Mouse (Mus musculus): ENCODE measurements at regions not wholly inside any gene's neighbourhood (a gene's known extent, or its start where the extent isn't known, plus 50 kb on each side); places are given as distances from the start of the nearest gene placed in this dataset.
"Not testable (repeated sequence)": the region's sequence is repeated elsewhere in the genome, so short reads cannot be mapped to it uniquely, and the experiment has no call there.

DNA sequence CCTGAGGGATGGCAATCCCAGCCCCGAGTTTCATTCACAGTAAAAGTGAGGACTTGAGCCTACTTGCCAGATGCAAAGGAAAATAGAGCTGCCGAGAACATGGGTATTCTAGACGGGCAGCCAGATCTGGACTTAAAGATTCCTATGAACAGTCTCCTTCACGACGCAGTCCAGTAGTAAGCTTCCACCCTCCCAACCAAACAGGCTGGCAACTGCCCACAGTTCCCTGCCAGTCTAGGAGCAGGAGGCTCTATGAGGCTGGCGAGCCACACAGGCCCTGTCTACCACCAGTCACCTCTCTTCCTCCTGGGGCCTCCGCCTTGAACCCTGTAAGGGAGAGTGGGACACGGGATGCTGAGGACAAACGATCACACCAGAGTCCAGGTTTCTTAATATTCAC, 153.5 kb upstream of the Snrpn start:
- no peak for DNase-seq (ENCODE audit: low read depth, low spot score)

DNA sequence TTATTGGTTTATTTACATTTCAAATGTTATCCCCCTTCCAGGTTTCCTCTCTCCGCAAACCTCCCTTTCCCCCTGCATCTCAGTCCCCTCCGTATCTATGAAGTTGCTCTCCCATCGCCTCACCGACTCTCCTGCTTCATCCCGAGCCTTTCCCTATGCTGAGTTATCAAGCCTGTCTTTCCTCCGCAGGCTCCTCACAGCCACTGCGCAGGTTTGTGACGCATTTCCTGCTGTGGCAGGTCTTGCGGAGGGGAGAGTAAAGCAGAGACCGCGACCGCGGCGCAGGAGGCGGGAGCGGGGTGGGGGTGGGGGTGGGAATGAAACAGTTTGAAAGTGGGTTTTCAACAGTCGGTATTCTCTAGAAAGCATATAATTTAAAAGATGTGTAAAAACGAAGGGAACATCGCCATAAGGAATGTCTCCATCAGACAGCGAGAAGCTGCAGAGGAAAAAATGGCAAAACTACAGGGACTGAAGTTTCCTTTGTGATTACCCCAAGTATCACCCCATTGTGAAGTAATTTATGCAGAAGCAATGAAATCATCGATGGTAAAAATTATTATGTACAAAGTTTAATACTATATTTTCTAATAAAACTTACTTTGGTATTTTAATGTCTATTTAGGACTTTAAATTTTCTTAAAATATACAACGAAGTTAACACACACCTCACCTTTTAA, 104.3 kb upstream of the Snrpn start:
- peak; percentile 52 for DNase-seq (ENCODE audit: low read depth, low spot score)

DNA sequence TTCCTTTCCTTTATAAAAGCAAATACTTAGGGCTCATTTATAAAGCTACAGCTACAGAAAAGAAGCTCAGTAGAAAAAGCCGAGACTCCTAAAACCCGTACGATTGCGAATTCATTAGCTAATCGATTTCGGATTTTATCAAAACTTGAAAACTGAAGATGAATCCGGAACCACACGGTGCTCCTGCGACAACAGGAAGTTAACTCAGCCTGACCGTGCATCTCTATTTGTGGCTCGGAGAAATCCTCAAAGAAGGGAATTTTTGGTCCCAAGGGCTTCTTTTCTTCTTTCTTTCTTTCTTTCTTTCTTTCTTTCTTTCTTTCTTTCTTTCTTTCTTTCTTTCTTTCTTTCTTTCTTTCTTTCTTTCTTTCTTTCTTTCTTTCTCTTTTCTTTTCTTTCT, 103.7 kb upstream of the Snrpn start:
- DNase-seq (ENCODE audit: low read depth, low spot score) = peak; percentile 33

DNA sequence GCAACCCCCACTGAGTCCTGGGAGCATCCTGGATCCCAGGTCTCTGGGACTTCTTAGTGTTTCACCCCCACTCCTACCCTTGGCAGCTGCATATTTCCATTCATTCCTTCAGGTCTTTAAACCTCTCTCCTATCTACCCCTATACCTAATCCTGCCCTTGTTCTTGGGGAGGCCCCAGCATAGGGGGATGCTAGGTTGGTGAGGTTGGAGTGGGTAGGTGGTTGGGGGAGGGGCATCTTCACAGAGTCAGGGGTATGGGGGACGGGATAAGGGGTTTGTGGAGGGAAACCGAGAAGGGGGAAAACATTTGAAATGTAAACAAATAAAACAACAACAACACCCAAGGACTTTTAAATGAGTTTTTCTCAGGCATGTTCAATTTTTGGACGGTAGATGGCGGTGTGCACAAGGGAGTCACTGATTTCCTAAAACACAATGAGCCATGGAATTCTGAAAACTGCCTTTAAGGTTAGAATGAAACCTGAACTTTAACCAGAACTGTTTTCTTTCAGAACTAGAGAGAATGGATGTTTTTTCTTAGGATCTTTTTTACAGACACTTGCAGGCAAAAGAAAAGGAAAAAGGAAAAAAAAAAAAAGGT, 98.7 kb upstream of the Snrpn start:
- DNase-seq (ENCODE audit: low read depth, low spot score) = peak; percentile 0

DNA sequence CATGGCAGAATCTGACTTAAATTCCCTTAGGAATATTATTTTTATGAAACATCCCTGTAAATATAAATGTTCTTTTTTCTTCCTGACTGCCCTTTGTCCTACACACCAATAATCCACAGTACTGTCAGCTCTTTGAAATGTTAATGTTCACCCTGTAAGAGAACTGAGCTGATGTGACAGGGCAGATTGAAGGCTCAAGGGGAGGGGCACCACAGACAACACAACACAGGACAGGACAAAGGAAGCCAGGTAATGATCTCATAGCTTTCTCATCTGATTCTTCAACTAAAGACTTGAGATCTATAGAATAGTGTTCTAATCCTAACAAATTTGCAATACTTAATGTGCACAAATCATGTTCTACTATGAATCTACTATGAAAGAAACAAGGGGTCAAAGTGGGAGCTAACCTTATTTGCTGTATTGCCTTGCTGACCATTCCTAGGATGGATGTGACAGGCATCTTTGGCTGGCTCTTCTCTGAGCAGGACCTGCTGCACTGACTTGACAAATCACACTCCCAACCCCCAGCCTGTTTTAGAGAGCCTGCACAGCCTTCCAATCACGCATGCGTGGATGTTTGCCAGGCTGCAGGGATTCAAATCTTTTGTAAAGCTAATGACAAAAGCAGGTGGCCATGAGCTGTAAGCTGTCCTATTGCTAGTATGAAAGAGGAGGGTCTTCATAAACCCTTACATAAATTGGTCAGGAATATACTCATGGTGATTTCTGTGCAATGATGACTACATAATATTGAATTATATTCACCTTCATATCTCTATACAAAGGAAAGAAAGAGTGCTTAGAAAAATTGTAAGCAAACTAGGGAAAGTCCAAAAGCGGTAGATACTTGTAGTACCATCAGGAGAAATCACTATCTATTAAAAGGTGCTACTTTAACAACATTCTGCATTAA, 76.6 kb upstream of the Snrpn start:
- not testable (repeated sequence) for DNase-seq (ENCODE audit: low read depth, low spot score)
